Mouse (Mus musculus): Measurements from ENCODE around the gene Dhdh. TPM values are rescaled to one million over a fixed set of nuclear protein-coding genes. Genes with fewer than 3 reads are reported as not detected.
"Not testable (repeated sequence)": the region's sequence is repeated elsewhere in the genome, so short reads cannot be mapped to it uniquely, and the experiment has no call there.

The Dhdh gene
- polyA plus RNA-seq, 1 experiment from 2014 or later = 3.5 TPM

DNA sequence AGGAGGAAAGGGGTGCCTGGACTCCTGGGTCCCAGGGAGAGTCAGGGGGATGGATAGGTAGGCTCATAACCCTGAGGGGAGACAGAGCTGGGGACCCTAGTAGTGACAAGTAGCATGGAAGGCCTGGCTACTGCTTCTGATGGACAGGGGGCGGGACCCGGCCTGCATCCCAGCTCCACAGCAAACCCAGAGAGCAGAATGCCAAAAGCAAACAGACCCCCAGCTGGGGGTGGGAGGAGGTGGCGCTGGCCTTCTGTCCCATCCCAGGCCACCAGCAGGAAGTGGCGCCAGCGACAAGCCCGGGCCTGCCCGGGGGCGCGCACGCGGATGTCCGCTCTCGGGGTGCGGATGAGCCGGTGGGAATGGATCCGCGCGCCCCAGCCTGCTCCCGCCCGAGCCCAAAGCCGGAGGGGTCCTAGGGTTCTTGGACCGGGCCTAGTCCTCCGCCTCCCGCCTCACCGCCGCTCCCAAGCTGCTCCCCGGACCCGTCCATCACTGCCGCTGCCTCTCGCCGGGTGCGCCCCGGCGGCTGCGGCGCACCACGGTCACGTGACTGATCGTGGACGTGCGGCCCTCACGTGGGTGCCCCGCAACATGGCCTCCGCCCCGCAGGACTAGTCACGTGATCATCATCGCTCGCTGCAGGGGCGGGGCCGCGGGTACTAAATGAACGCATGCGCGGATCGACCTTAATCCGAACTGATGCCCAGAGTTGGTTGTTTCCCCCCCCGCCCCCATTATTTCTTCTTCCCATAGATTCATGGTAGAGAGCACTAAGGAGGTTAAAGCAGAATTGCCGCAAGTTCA, 22.1 kb downstream of the Dhdh start, which contains the start of gene Bax:
Gene Bax, minus strand, starts transcription at position 616 of the 807 bp plus-strand sequence.
- Histone ChIP-seq H3K4me3 (ENCODE audit: low read length) (peak within 1 kb of the TSS; percentile 75), H3K9ac (ENCODE audit: low read depth, low read length) (peak within 1 kb of the TSS; percentile 84), H3K36me3 (ENCODE audit: control insufficient read depth, insufficient read depth, low read length) (peaks cover 28% of the 10 kb centered on the region), H3K27me3 (ENCODE audit: control insufficient read depth, insufficient read depth, low read length) (no peaks in the 10 kb centered on the region), H3K4me2 (replicated peaks; ENCODE audit: low read depth, low read length) (peak within 1 kb of the TSS; percentile 71), H3K27ac (ENCODE audit: low read depth, low read length) (no peak within 1 kb of the TSS), H3K9me3 (ENCODE audit: control insufficient read depth, low read length) (no peaks in the 10 kb centered on the region), H3K4me1 (ENCODE audit: control insufficient read depth, insufficient read depth, low read length) (peaks cover 10% of the 10 kb centered on the region)
- ATAC-seq (ENCODE audit: low FRiP score, low TSS enrichment) = peak; percentile 79
- under 1% methylated on average over 44 of the region's 58 CpGs for WGBS

DNA sequence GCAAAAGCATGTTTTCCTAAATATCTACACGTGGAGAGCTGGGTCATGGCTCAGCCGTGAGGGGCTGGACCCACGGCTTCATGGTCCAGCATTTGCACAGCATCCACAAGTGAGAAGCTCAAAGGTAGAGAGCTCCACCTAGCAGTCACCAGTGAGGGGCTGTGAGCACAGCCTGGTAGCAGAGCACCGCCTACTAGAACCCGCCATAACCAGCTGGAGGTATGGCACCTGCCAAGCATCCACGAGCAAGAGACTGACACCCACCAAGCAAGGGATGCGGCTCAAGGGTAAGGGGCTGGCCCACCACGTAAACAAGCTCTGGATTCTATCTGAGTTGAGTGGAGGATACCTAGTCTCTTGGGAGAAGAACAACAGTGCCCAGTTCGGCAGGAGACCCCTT, 23.1 kb downstream of the Dhdh start:
- peak overlapping the region; percentile 84; the same call in 1 of the 2 replicates for H3K9ac ChIP-seq (ENCODE audit: low read depth, low read length)
- WGBS = 81% methylated on average over 9 of the region's 9 CpGs
- peak overlapping the region; percentile 75 for H3K4me3 ChIP-seq (ENCODE audit: low read length)
- H3K27ac ChIP-seq (ENCODE audit: low read depth, low read length) = no peak overlapping the region
- no peaks in the 10 kb centered on the region for H3K9me3 ChIP-seq (ENCODE audit: control insufficient read depth, low read length)
- no peaks in the 10 kb centered on the region for H3K27me3 ChIP-seq (ENCODE audit: control insufficient read depth, insufficient read depth, low read length)
- H3K4me2 ChIP-seq (replicated peaks; ENCODE audit: low read depth, low read length) = peak overlapping the region; percentile 71
- no peak for ATAC-seq (ENCODE audit: low FRiP score, low TSS enrichment)
- H3K36me3 ChIP-seq (ENCODE audit: control insufficient read depth, insufficient read depth, low read length) = peaks cover 28% of the 10 kb centered on the region
- H3K4me1 ChIP-seq (ENCODE audit: control insufficient read depth, insufficient read depth, low read length) = peaks cover 16% of the 10 kb centered on the region

DNA sequence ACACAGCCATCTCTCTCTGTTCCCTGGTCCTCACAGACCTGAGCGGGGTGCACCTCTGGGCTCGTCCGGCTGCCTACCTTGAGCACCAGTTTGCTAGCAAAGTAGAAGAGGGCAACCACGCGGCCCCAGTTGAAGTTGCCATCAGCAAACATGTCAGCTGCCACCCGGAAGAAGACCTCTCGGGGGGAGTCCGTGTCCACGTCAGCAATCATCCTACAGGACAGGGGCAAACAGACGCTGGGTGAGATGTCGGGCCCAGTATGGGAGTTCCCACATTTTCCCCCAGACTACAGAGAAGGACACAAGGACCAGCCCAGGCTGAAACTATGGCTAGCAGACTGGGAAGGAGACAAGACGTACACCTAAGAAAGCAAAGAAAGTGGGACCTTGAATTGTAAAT, 23.5 kb downstream of the Dhdh start:
- Histone ChIP-seq H3K9ac (ENCODE audit: low read depth, low read length) (no peak overlapping the region), H3K4me3 (ENCODE audit: low read length) (no peak overlapping the region; the same call in 1 of the 2 replicates), H3K36me3 (ENCODE audit: control insufficient read depth, insufficient read depth, low read length) (peaks cover 28% of the 10 kb centered on the region), H3K27me3 (ENCODE audit: control insufficient read depth, insufficient read depth, low read length) (no peaks in the 10 kb centered on the region), H3K4me1 (ENCODE audit: control insufficient read depth, insufficient read depth, low read length) (peaks cover 20% of the 10 kb centered on the region), H3K4me2 (replicated peaks; ENCODE audit: low read depth, low read length) (no peak overlapping the region; the same call in 1 of the 2 replicates), H3K9me3 (ENCODE audit: control insufficient read depth, low read length) (no peaks in the 10 kb centered on the region), H3K27ac (ENCODE audit: low read depth, low read length) (no peak overlapping the region)
- no peak for ATAC-seq (ENCODE audit: low FRiP score, low TSS enrichment)
- WGBS = 96% methylated on average over 12 of the region's 12 CpGs

DNA sequence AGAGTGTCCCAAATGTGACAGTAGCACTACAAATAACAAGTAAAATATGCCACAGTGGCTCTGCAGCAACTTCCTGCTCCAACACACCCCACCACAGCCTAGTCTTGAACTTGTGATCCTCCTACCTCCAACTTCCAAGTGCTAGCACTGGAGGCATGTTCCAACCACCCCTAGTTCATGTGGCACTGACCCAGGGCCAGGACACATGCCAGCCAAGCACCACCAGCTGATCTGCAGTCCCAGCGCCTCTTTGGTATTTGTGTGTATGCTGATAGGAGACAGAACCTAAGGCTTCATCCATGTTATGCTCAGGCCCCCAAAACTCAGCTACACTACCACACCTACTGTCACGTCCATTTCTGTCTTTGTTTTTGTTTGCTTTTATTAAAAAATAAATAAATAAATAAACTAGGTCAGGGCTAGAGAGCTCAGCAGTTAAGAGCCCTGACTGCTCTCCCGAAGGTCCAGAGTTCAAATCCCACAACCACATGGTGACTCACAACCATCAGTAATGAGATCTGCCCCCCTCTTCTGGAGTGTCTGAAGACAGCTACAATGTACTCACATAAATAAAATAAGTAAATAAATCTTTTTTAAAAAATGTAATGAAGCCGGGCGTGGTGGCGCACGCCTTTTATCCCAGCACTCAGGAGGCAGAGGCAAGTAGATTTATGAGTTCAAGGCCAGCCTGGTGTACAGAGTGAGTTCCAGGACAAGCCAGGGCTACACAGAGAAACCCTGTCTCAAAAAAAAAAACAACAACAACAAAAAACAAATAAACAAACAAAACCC, 24.4 kb downstream of the Dhdh start:
- Histone ChIP-seq H3K27ac (ENCODE audit: low read depth, low read length) (no peak overlapping the region), H3K4me1 (ENCODE audit: control insufficient read depth, insufficient read depth, low read length) (peaks cover 21% of the 10 kb centered on the region), H3K27me3 (ENCODE audit: control insufficient read depth, insufficient read depth, low read length) (no peaks in the 10 kb centered on the region), H3K9me3 (ENCODE audit: control insufficient read depth, low read length) (no peaks in the 10 kb centered on the region), H3K9ac (ENCODE audit: low read depth, low read length) (no peak overlapping the region), H3K36me3 (ENCODE audit: control insufficient read depth, insufficient read depth, low read length) (peaks cover 28% of the 10 kb centered on the region), H3K4me2 (replicated peaks; ENCODE audit: low read depth, low read length) (no peak overlapping the region), H3K4me3 (ENCODE audit: low read length) (no peak overlapping the region)
- ATAC-seq (ENCODE audit: low FRiP score, low TSS enrichment) = no peak
- 88% methylated on average over 7 of the region's 7 CpGs for WGBS

DNA sequence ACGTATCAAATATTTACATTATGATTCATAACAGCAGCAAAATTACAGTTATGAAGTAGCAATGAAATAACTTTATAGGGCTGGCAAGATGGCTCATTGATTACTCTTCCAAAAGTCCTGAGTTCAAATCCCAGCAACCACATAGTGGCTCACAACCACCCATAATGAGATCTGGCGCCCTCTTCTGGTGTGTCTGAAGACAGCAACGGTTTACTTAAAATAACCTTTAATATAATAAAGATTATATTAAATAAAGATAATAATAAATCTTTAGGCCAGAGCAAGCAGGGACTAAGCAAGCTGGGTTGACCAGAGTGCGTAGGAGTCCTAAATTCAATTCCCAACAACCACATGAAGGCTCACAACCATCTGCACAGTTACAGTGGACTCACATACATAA, 25.7 kb downstream of the Dhdh start:
- H3K4me3 ChIP-seq (ENCODE audit: low read length); H3K4me2 ChIP-seq (replicated peaks; ENCODE audit: low read depth, low read length); H3K27ac ChIP-seq (ENCODE audit: low read depth, low read length); H3K27me3 ChIP-seq (ENCODE audit: control insufficient read depth, insufficient read depth, low read length); ATAC-seq (ENCODE audit: low FRiP score, low TSS enrichment); H3K9me3 ChIP-seq (ENCODE audit: control insufficient read depth, low read length); H3K9ac ChIP-seq (ENCODE audit: low read depth, low read length): not testable (repeated sequence)
- Histone ChIP-seq H3K36me3 (ENCODE audit: control insufficient read depth, insufficient read depth, low read length) (peaks cover 36% of the 10 kb centered on the region), H3K4me1 (ENCODE audit: control insufficient read depth, insufficient read depth, low read length) (peaks cover 27% of the 10 kb centered on the region)
- WGBS = 81% methylated on average over 4 of the region's 4 CpGs

DNA sequence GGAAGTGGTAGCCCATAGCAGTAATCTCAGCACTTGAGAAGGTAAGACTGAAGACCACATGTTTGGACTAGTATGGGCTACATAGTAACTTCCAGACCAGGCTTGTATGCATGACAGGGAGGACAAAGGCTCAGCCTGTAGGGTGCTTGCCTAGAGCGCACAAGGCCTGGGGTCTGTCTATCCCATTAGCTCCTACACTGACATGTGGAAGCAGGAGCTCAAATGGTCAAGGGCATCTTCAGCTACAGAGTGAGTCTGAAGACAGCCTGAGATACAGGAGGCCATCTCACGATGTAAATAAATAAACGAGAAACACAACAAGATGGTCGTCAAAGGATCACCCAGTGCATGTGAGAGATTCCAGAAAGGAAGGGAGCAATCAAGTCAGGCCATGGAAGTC, 26.3 kb downstream of the Dhdh start:
- Histone ChIP-seq H3K9me3 (ENCODE audit: control insufficient read depth, low read length) (no peaks in the 10 kb centered on the region), H3K9ac (ENCODE audit: low read depth, low read length) (no peak overlapping the region), H3K4me1 (ENCODE audit: control insufficient read depth, insufficient read depth, low read length) (peaks cover 33% of the 10 kb centered on the region), H3K4me3 (ENCODE audit: low read length) (no peak overlapping the region), H3K27ac (ENCODE audit: low read depth, low read length) (no peak overlapping the region), H3K27me3 (ENCODE audit: control insufficient read depth, insufficient read depth, low read length) (no peaks in the 10 kb centered on the region), H3K36me3 (ENCODE audit: control insufficient read depth, insufficient read depth, low read length) (peaks cover 41% of the 10 kb centered on the region), H3K4me2 (replicated peaks; ENCODE audit: low read depth, low read length) (no peak overlapping the region)
- 89% methylated on average over 4 of the region's 4 CpGs for WGBS
- ATAC-seq (ENCODE audit: low FRiP score, low TSS enrichment) = no peak

DNA sequence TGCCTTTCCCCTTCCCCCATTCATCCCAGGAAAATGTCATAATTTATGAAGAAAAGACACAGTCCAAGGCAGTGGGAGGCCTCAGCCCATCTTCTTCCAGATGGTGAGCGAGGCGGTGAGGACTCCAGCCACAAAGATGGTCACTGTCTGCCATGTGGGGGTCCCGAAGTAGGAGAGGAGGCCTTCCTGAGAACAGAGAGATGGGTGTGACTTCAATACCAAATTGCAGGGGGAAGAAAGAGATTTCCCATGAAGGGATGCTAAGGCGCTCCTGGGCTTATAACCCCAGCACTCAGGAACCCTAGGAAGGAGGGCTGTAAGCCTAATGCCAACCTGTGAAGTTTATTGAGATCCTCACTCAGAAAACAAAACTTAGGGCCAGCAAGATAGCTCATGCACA, 26.8 kb downstream of the Dhdh start:
- no peaks in the 10 kb centered on the region for H3K27me3 ChIP-seq (ENCODE audit: control insufficient read depth, insufficient read depth, low read length)
- WGBS = 89% methylated on average over 4 of the region's 4 CpGs
- H3K36me3 ChIP-seq (ENCODE audit: control insufficient read depth, insufficient read depth, low read length) = peaks cover 45% of the 10 kb centered on the region
- no peaks in the 10 kb centered on the region for H3K9me3 ChIP-seq (ENCODE audit: control insufficient read depth, low read length)
- peak overlapping the region; percentile 65; the same call in 1 of the 2 replicates for H3K27ac ChIP-seq (ENCODE audit: low read depth, low read length)
- no peak overlapping the region for H3K4me3 ChIP-seq (ENCODE audit: low read length)
- no peak overlapping the region for H3K4me2 ChIP-seq (replicated peaks; ENCODE audit: low read depth, low read length)
- H3K4me1 ChIP-seq (ENCODE audit: control insufficient read depth, insufficient read depth, low read length) = peaks cover 36% of the 10 kb centered on the region
- no peak for ATAC-seq (ENCODE audit: low FRiP score, low TSS enrichment)
- no peak overlapping the region for H3K9ac ChIP-seq (ENCODE audit: low read depth, low read length)

DNA sequence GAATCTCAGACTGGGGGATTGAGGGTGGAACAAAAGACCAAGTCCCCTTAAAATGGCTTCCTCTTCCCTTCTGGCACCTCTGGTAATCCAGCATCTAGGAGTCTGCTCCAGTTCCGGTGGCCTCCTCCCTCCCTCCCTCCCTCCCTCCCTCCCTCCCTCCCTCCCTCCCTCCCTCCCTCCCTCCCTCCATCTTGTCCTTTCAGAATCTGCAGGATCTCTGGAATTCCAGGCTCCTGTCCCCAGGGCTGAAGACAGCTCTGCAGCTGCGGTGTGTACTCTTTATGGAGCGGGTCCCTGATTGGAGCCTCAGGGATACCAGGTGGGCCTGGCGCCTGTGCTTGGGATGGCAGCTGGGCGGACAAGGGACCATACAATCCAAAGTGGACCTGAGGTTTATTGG, 27.3 kb downstream of the Dhdh start:
- Histone ChIP-seq H3K9me3 (ENCODE audit: control insufficient read depth, low read length) (no peaks in the 10 kb centered on the region), H3K4me3 (ENCODE audit: low read length) (no peak overlapping the region)

More for the DNA sequence above, 27.3 kb downstream of the Dhdh start:
- Histone ChIP-seq H3K27me3 (ENCODE audit: control insufficient read depth, insufficient read depth, low read length) (no peaks in the 10 kb centered on the region), H3K4me2 (replicated peaks; ENCODE audit: low read depth, low read length) (no peak overlapping the region), H3K9ac (ENCODE audit: low read depth, low read length) (0 out of 2 replicates have a peak overlapping the region, but pooled peaks have one; percentile 83), H3K36me3 (ENCODE audit: control insufficient read depth, insufficient read depth, low read length) (peaks cover 45% of the 10 kb centered on the region), H3K4me1 (ENCODE audit: control insufficient read depth, insufficient read depth, low read length) (peaks cover 36% of the 10 kb centered on the region), H3K27ac (ENCODE audit: low read depth, low read length) (peak overlapping the region; percentile 88; the same call in 1 of the 2 replicates)
- WGBS = 65% methylated on average over 5 of the region's 5 CpGs
- ATAC-seq (ENCODE audit: low FRiP score, low TSS enrichment) = no peak

Measured in kidney, embryonic 14.5 days (tissue).